Mouse (Mus musculus): ENCODE data around the gene Shf.

The Shf gene

GRCm38 (mm10) chr2:122368081-122368971 is 636 bp downstream of the Shf start:
- DNase-seq, result peak; percentile 20

GRCm38 (mm10) chr2:122367701-122368080 is 1.3 kb downstream of the Shf start:
- no peak for DNase-seq

GRCm38 (mm10) chr2:122367181-122367580 is 1.8 kb downstream of the Shf start:
- DNase-seq, result no peak

GRCm38 (mm10) chr2:122366706-122367105 is 2.3 kb downstream of the Shf start:
- DNase-seq, result no peak

- DNase-seq, result no peak
Measured at GRCm38 (mm10) chr2:122366039-122366438, 2.9 kb downstream of the Shf start.

GRCm38 (mm10) chr2:122365244-122365866 is 3.6 kb downstream of the Shf start:
- no peak for DNase-seq

- DNase-seq, result no peak
Measured at GRCm38 (mm10) chr2:122364352-122364944, 4.5 kb downstream of the Shf start.

- DNase-seq, result no peak
Measured at GRCm38 (mm10) chr2:122362622-122363523, 6.1 kb downstream of the Shf start.

- DNase-seq, result no peak
Measured at GRCm38 (mm10) chr2:122361868-122362621, 6.9 kb downstream of the Shf start.

GRCm38 (mm10) chr2:122361181-122361580 is 7.8 kb downstream of the Shf start:
- DNase-seq, result no peak

GRCm38 (mm10) chr2:122360310-122360709 is 8.7 kb downstream of the Shf start:
- no peak for DNase-seq

- DNase-seq, result no peak
Measured at GRCm38 (mm10) chr2:122356187-122356586, 12.8 kb downstream of the Shf start.

- DNase-seq, result no peak
Measured at GRCm38 (mm10) chr2:122355389-122355788, 13.6 kb downstream of the Shf start.

GRCm38 (mm10) chr2:122354191-122354929 is 14.6 kb downstream of the Shf start:
- peak; percentile 60 for DNase-seq

GRCm38 (mm10) chr2:122353765-122354164 is 15.2 kb downstream of the Shf start:
- DNase-seq, result no peak

- no peak for DNase-seq
Measured at GRCm38 (mm10) chr2:122352992-122353391, 16.0 kb downstream of the Shf start.

GRCm38 (mm10) chr2:122351931-122352329 is 17.0 kb downstream of the Shf start:
- DNase-seq, result peak; percentile 67

- no peak for DNase-seq
Measured at GRCm38 (mm10) chr2:122351156-122351930, 17.6 kb downstream of the Shf start.

- no peak for DNase-seq
Measured at GRCm38 (mm10) chr2:122349136-122349785, 19.7 kb downstream of the Shf start.

All from kidney, postnatal 14 days (tissue).